Mouse (Mus musculus): ENCODE results near the gene Hdgfl1. TPM values are rescaled to one million over a fixed set of nuclear protein-coding genes. Genes with fewer than 3 reads are reported as not detected.

Gene Hdgfl1
- not detected for polyA plus RNA-seq (2021)

- TF ChIP-seq CTCF (IDR thresholded peaks at IDR 0.05), result no peak
- ATAC-seq, result no peak
- in situ Hi-C loops (cut with MboI; ENCODE audit: low pct_unique_long_range_greater_than_20kb), result no loop called here
- DNase-seq (ENCODE audit: low read depth, low spot score), result no peak
- POLR2A ChIA-PET, result no interaction called here
- CTCF ChIA-PET, result no interaction called here
- H3K27me3 ChIP-seq, result no peaks in the 10 kb centered on the region
Measured at GRCm38 (mm10) chr13:26769955-26770354, at the start of gene Hdgfl1. Gene Hdgfl1 (minus strand): TSS chr13:26770165.

GRCm38 (mm10) chr13:26795460-26795859 is 25.5 kb upstream of the Hdgfl1 start:
- in situ Hi-C loops (cut with MboI; ENCODE audit: low pct_unique_long_range_greater_than_20kb), result no loop called here
- no peak for ATAC-seq
- TF ChIP-seq CTCF (IDR thresholded peaks at IDR 0.05), result no peak
- CTCF ChIA-PET, result interaction anchor here (0.9 kb wide), 1 partner anchor 9 kb away, joined by 3 read pairs; no protein-coding TSS in a partner anchor
- POLR2A ChIA-PET, result no interaction called here
- H3K27me3 ChIP-seq, result no peaks in the 10 kb centered on the region
- no peak for DNase-seq (ENCODE audit: low read depth, low spot score)

- DNase-seq (ENCODE audit: low read depth, low spot score) (no peak), ATAC-seq (no peak)
- ChIA-PET CTCF (no interaction called here), POLR2A (no interaction called here)
- in situ Hi-C loops (cut with MboI; ENCODE audit: low pct_unique_long_range_greater_than_20kb), result no loop called here
- TF ChIP-seq CTCF (IDR thresholded peaks at IDR 0.05), result no peak
- no peaks in the 10 kb centered on the region for H3K27me3 ChIP-seq
Measured at GRCm38 (mm10) chr13:26769424-26769823, 541 bp downstream of the Hdgfl1 start.

GRCm38 (mm10) chr13:26761966-26762803 is 7.8 kb downstream of the Hdgfl1 start:
- in situ Hi-C loops (cut with MboI; ENCODE audit: low pct_unique_long_range_greater_than_20kb), result no loop called here
- ChIA-PET POLR2A (interaction anchor here (0.6 kb wide), 1 partner anchor 266 kb away, joined by 5 read pairs; no protein-coding TSS in a partner anchor), CTCF (interaction anchor here (0.9 to 1.2 kb wide), 2 partner anchors 14 to 29 kb away, joined by 3 read pairs; no protein-coding TSS in a partner anchor)
- no peak for TF ChIP-seq CTCF (IDR thresholded peaks at IDR 0.05)
- H3K27me3 ChIP-seq, result no peaks in the 10 kb centered on the region
- ATAC-seq, result no peak
- DNase-seq (ENCODE audit: low read depth, low spot score), result no peak

- ATAC-seq (no peak), DNase-seq (ENCODE audit: low read depth, low spot score) (no peak)
- CTCF ChIA-PET, result interaction anchor here (1.5 kb wide), 1 partner anchor 12 kb away, joined by 4 read pairs; no protein-coding TSS in a partner anchor
- no peaks in the 10 kb centered on the region for H3K27me3 ChIP-seq
- POLR2A ChIA-PET, result no interaction called here
- in situ Hi-C loops (cut with MboI; ENCODE audit: low pct_unique_long_range_greater_than_20kb), result no loop called here
- no peak for TF ChIP-seq CTCF (IDR thresholded peaks at IDR 0.05)
Measured at GRCm38 (mm10) chr13:26752863-26753262, 17.1 kb downstream of the Hdgfl1 start.

- CTCF ChIA-PET, result no interaction called here
- in situ Hi-C loops (cut with MboI; ENCODE audit: low pct_unique_long_range_greater_than_20kb), result no loop called here
- DNase-seq (ENCODE audit: low read depth, low spot score), result no peak
- no peak for TF ChIP-seq CTCF (IDR thresholded peaks at IDR 0.05)
- POLR2A ChIA-PET, result no interaction called here
- ATAC-seq, result no peak
- no peaks in the 10 kb centered on the region for H3K27me3 ChIP-seq
Measured at GRCm38 (mm10) chr13:26752414-26752813, 17.6 kb downstream of the Hdgfl1 start.

GRCm38 (mm10) chr13:26745760-26746457 is 24.1 kb downstream of the Hdgfl1 start:
- in situ Hi-C loops (cut with MboI; ENCODE audit: low pct_unique_long_range_greater_than_20kb), result no loop called here
- TF ChIP-seq CTCF (IDR thresholded peaks at IDR 0.05), result no peak
- ChIA-PET POLR2A (no interaction called here), CTCF (interaction anchor here (0.7 kb wide), 1 partner anchor 125 kb away, joined by 3 read pairs; no protein-coding TSS in a partner anchor)
- no peaks in the 10 kb centered on the region for H3K27me3 ChIP-seq
- DNase-seq (ENCODE audit: low read depth, low spot score) (no peak), ATAC-seq (no peak)

GRCm38 (mm10) chr13:26745059-26745759 is 24.8 kb downstream of the Hdgfl1 start:
- TF ChIP-seq CTCF (IDR thresholded peaks at IDR 0.05), result no peak
- in situ Hi-C loops (cut with MboI; ENCODE audit: low pct_unique_long_range_greater_than_20kb), result no loop called here
- ATAC-seq (no peak), DNase-seq (ENCODE audit: low read depth, low spot score) (no peak)
- H3K27me3 ChIP-seq, result no peaks in the 10 kb centered on the region
- ChIA-PET CTCF (no interaction called here), POLR2A (no interaction called here)

- ATAC-seq (no peak), DNase-seq (ENCODE audit: low read depth, low spot score) (no peak)
- no peak for TF ChIP-seq CTCF (IDR thresholded peaks at IDR 0.05)
- ChIA-PET POLR2A (no interaction called here), CTCF (no interaction called here)
- in situ Hi-C loops (cut with MboI; ENCODE audit: low pct_unique_long_range_greater_than_20kb), result no loop called here
- H3K27me3 ChIP-seq, result no peaks in the 10 kb centered on the region
Measured at GRCm38 (mm10) chr13:26744068-26744467, 25.9 kb downstream of the Hdgfl1 start.

GRCm38 (mm10) chr13:26734981-26735380 is 35.0 kb downstream of the Hdgfl1 start:
- H3K27me3 ChIP-seq, result no peaks in the 10 kb centered on the region
- CTCF ChIA-PET, result no interaction called here
- POLR2A ChIA-PET, result no interaction called here
- ATAC-seq, result no peak
- no peak for DNase-seq (ENCODE audit: low read depth, low spot score)
- in situ Hi-C loops (cut with MboI; ENCODE audit: low pct_unique_long_range_greater_than_20kb), result no loop called here
- TF ChIP-seq CTCF (IDR thresholded peaks at IDR 0.05), result no peak
